Mouse (Mus musculus) adrenal gland, postnatal 36 days (tissue): ENCODE results near the gene Sirpa. TPM values are rescaled to one million over a fixed set of nuclear protein-coding genes. Genes with fewer than 3 reads are reported as not detected.
A peak's percentile ranks its signal among the peaks of the same experiment; 100 is the strongest.

Source experiments
- DNase-seq, 2 experiments: peaks; one replicate each; pipeline ENCODE4 v3.0.0; 2021; ENCODE audit warnings: mixed read lengths in 1 of 2
- long read RNA-seq, 2 experiments: library from polyadenylated mRNA; stranded (forward); transcript quantifications; one replicate each; pipeline ENCODE4 v2.0.0; 2021; ENCODE audit warnings: borderline sequencing depth in 2 of 2
- total RNA-seq, 2 experiments: library from RNA; stranded (reverse); gene quantifications; 2 replicates each; pipeline ENCODE4 v1.2.3; 2021

The Sirpa gene
- 10 to 100 TPM; 37.5 to 66.5 TPM for total RNA-seq
- long read RNA-seq, experiment 1, transcript Sirpa-214 (9 exons, 3,812 nt) = minor isoform, 10 of 46 reads
- long read RNA-seq, experiment 1, transcript Sirpa-203 (8 exons, 3,982 nt) = major isoform, 13 of 46 reads
- long read RNA-seq, experiment 1, partial matches to known transcripts = 14 of 46 reads
- long read RNA-seq, experiment 1, other reads (novel, unspliced or antisense) = 2 of 46 reads
- long read RNA-seq, experiment 2, transcript Sirpa-203 (8 exons, 3,982 nt) = major isoform, 6 of 19 reads
- long read RNA-seq, experiment 2, partial matches to known transcripts = 6 of 19 reads
- long read RNA-seq, experiment 2, other reads (novel, unspliced or antisense) = 3 of 19 reads

DNA sequence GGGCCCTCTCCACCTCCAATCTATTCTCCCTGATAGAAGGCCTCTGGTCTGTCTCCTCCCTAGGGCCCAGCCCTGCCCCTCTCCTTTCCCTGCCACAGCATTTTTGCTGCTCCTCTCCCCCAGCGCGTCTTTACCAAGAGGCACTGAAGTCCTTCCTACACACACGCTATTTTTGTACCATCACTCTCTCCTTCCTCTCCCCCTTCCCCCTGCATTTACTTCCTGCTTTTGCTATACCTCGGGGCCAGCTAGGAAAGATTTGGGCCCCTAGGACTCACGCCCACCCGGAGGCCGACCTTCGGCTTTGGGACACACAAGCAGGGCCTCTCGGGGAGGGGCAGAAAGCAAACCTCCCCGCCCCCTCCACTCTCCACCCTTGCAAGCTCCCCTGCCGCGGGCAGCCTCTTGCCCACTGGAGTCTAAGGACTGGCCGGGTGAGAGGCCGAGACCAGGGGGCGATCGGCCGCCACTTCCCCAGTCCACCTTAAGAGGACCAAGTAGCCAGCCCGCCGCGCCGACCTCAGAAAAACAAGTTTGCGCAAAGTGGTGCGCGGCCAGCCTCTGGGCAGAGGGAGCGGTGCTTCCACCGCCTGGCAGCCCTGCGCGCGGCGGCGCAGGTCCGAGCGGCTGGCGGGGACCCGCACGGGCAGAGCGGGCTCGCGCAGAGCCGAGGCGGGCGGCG, at the start of gene Sirpa:
Gene Sirpa (plus strand): TSS at position 377 of the 682 bp plus-strand sequence.
- DNase-seq = peak; percentile 83 to 89

GRCm38 (mm10) chr2:129544448-129544847, 48.2 kb upstream of the Sirpa start:
- DNase-seq = no peak

DNA sequence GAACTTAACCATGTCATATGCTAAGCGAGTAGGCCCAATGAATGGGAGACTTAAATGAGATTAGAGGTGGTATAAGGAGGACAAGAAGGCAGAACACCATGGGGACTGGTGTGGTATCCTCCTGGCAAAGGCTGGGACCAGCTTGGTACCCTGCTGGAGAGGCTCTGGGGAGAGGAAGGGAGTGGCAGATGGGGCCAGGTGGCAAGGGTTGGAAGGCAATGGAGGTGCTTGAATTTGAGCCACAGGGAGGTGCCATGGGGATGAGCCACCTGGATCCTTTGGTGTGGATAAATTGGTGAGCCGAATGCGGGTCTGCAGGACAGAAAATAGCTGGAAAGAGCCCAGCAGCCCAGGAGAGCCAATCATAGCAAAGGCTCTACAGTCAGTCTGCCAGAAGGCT, 47.7 kb upstream of the Sirpa start:
- no peak for DNase-seq

DNA sequence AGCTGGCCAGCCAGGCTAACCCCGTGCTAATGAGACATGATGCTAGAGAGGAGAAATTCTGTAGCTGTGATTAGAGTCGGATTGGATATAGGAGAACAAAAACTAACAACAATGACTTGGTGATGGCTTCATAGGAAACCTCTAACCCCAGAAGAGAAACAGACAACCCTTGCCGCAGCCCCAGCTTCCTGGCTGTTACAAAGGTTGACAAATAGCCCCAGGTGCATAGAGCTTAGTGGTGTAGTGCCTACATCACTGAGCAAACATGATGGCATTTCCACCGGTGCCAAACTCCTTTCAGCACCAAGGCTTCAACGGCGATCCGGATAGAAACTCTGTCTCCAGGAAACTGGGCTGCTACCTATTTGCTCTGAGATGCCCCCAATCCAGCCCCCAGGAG, 47.0 kb upstream of the Sirpa start:
- no peak for DNase-seq

GRCm38 (mm10) chr2:129546772-129547171, 45.9 kb upstream of the Sirpa start:
- DNase-seq = no peak

DNA sequence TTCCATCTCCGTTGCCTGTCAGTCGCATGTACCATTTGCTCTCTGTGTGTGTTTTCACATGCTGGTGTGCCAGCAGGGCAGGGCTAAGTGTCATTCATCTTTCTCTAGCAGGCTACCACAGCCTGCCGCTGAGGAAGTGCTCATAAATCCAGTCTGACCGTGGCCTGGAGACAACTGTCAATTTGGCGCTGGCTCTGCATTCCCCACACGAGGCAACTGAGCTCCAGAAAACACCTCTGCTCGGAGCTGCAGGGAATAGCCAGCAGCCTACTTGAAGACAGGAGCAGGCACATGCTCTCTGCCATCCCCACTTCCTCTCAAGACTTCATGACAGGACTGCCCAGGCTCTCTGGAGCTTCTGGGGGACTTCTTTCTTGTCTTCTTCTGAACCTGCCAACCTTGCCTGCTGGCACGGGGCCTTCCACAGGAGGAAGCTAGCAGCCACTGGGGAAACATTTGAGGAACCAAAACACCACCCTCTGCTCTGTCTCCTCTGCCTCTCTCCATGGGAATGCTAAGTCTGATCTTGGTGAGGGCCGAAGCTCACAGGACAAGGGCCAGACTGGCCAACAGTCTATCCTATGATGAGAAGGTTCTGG, 43.0 kb upstream of the Sirpa start:
- DNase-seq = no peak

- DNase-seq = no peak
These were observed 41.9 kb upstream of the Sirpa start for GRCm38 (mm10) chr2:129550781-129551180.

- DNase-seq = no peak
These were observed 36.6 kb upstream of the Sirpa start for GRCm38 (mm10) chr2:129556081-129556480.

DNA sequence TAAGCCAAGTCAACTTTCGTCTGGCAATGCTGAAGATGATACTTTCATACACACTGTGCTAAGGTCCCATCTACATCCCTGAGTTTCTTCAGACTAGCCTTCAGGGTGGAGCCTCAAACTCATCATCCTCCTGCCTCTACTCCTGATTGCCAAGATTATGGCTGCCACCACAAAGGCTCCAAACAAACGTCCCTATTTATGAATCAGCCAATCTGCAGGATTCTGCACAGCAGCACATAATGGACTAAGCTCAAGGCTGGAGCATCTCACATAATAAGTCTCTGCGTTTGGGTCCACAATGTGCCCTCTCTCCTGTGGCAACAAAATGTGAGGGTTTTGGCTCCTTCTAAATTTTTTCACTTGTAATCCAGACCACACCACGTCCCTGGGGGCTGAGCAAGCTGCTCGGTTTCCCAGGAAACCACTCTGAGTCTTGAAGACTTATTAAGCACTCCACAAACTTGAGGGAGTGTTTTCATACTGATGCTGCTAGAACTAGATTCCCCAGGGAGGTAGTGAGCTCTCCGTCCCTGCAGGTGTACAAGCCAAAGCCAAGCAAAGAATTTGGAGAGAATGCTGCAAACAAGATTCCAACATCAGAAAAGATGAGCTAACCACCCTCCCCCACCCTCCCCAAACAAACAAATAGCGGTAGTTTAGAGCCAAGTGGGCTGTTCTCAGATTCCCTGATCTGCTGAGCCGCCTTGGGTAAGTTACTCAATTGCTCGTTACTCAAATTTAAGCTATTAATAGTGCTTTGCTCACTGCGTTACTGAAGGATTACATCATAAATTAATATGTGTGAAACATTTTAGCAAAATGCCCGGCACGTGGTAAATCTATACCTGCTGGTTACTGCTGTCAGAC, 34.4 kb upstream of the Sirpa start:
- DNase-seq = peak in 1 of 2 experiments; percentile 6

DNA sequence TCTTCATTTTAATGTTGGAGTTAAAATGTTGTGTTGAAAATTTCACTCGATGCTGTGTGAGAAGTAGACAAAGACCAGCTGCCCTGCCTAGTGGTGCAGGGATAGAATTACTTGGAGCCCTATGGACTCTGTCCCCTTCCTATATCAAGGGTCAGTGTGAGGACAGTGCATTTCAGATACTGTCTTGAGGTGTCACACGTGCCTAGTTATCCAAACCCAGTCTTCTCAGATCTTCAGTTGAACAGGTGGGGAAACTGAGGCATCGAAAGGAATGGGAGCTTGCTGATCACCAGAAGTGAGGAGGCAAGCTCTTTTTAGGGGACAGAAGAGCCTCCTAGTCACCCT, 33.8 kb upstream of the Sirpa start:
- DNase-seq = no peak

GRCm38 (mm10) chr2:129561796-129562195, 30.8 kb upstream of the Sirpa start:
- no peak for DNase-seq

GRCm38 (mm10) chr2:129563944-129564709, 28.5 kb upstream of the Sirpa start:
- no peak for DNase-seq

- no peak for DNase-seq
These were observed 23.5 kb upstream of the Sirpa start for GRCm38 (mm10) chr2:129569120-129569519.

DNA sequence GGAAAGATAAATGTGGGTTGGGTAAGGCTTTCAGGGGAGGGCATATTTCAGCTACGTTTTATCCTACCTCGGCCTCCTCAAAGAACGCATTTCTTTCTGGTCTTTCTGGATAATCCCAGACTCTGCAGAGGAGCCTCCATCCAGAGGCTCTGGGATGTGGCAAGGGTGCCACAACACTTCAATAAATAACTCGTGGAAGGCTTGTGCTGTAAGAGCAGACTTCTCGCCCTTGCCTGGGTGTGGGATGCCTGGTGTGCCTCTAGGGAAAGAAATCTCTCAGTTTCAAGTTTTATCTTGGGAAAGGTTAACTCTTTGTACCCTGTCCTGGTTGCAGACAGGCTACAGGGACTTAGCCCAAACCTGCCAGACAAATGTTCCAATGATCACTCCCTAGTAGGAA, 23.1 kb upstream of the Sirpa start:
- DNase-seq = no peak

DNA sequence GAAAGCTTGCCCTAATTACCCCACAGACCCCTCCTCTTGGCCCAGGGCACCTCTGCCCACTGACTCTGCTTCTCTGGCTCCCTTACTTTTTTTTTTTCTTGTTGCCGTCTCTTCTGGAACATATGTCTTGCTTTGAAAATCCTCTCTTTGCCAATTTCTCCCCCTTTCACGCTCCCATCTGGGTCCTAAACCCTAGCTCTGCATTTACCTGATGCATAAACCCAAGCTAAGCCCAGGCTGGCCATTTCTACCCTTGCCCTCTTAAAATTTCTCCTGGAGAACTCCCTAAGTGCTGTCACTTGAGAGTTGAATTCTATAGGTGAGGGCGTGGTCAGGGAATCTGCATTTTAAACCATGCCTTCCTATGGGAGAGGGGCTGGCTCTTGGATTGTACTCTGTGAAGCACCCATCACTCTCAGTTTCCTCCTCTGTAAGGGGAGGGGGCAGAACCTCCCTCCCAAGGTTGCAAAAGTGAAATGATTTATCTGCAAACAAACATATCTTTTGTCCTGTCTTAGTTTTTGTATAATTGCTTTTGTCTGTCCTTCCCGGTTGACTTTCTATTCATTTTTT, 18.8 kb upstream of the Sirpa start:
- DNase-seq = no peak

GRCm38 (mm10) chr2:129574395-129575046, 18.1 kb upstream of the Sirpa start:
- no peak for DNase-seq

- no peak for DNase-seq
These were observed 17.5 kb upstream of the Sirpa start for GRCm38 (mm10) chr2:129575113-129575512.

- DNase-seq = no peak
These were observed 15.8 kb upstream of the Sirpa start for GRCm38 (mm10) chr2:129576611-129577447.

DNA sequence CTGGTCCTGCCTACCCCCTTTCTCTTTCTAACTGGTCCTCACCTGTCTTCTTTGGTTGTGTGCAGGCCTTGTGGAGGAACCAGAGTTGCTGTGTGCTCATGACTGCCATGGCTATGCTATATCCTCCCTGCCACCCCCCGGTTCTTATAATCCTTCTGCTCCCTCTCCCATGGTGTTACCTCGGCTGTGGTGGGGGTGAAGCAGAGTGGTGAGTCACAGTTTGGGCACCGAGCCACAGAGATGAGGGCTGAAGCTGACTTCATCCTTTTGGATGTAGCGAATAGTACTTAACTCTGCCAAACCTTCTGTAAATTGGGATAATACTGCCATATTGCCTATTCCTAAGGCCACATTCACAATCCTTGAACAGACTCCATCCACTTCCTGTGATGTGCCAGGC, 12.0 kb upstream of the Sirpa start:
- peak; percentile 77 to 80 for DNase-seq

DNA sequence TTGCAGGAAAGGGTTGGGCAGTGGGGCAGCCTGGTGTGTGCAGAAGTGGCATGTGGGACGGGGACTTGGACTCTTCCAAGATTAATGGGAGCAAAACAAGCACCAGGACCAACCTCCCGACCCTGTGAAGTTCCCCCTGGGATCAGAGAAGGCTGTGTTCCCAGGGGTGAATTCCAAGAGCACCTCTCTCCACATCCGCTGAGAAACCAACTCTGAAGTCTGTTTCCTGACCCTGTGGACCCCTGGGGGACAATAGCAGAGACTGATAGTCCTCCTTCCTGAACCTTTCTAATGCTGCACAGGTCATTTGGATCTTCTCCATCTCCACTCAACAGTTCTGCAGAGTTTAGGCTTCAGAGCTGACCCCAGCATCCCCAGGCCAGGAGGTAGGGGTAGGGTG, 10.8 kb upstream of the Sirpa start:
- DNase-seq = peak; percentile 48 to 64
